Mouse (Mus musculus) c-Kit-positive CD71-positive TER-119-positive erythroid progenitor cells, embryonic 14.5 days (primary cell): Measurements from ENCODE around the gene Ngly1.
"Not testable (repeated sequence)": the region's sequence is repeated elsewhere in the genome, so short reads cannot be mapped to it uniquely, and the experiment has no call there.

ENCODE experiments used
- DNase-seq: peaks from one replicate; pipeline ENCODE4 v3.0.0-alpha.2; 2013; ENCODE audit warnings: low spot score

The Ngly1 gene

GRCm38 (mm10) chr14:16260541-16260940, 11.5 kb downstream of the Ngly1 start:
- DNase-seq = no peak

- DNase-seq = no peak
Observed at GRCm38 (mm10) chr14:16261869-16262268, 12.8 kb downstream of the Ngly1 start.

- DNase-seq = no peak
Observed at GRCm38 (mm10) chr14:16267028-16267427, 17.9 kb downstream of the Ngly1 start.

GRCm38 (mm10) chr14:16269776-16270175, 20.7 kb downstream of the Ngly1 start:
- DNase-seq = no peak

- no peak for DNase-seq
Observed at GRCm38 (mm10) chr14:16273677-16274076, 24.6 kb downstream of the Ngly1 start.

- no peak for DNase-seq
Observed at GRCm38 (mm10) chr14:16279196-16279595, 30.1 kb downstream of the Ngly1 start.

GRCm38 (mm10) chr14:16283966-16284365, 34.9 kb downstream of the Ngly1 start:
- no peak for DNase-seq

GRCm38 (mm10) chr14:16292371-16292770, 43.3 kb downstream of the Ngly1 start:
- DNase-seq = no peak

GRCm38 (mm10) chr14:16293015-16293414, 43.9 kb downstream of the Ngly1 start:
- DNase-seq = no peak

GRCm38 (mm10) chr14:16293921-16294320, 44.8 kb downstream of the Ngly1 start:
- DNase-seq = no peak

GRCm38 (mm10) chr14:16296816-16297468, 47.9 kb downstream of the Ngly1 start:
- no peak for DNase-seq

- DNase-seq = no peak
Observed at GRCm38 (mm10) chr14:16301735-16302134, 52.7 kb downstream of the Ngly1 start.

GRCm38 (mm10) chr14:16302688-16303087, 53.6 kb downstream of the Ngly1 start:
- no peak for DNase-seq

- no peak for DNase-seq
Observed at GRCm38 (mm10) chr14:16310791-16311190, 61.7 kb downstream of the Ngly1 start.

- no peak for DNase-seq
Observed at GRCm38 (mm10) chr14:16312599-16312998, 63.5 kb downstream of the Ngly1 start.

GRCm38 (mm10) chr14:16313073-16313472, 64.0 kb downstream of the Ngly1 start:
- not testable (repeated sequence) for DNase-seq

- no peak for DNase-seq
Observed at GRCm38 (mm10) chr14:16313936-16314521, 64.9 kb downstream of the Ngly1 start.

GRCm38 (mm10) chr14:16314842-16315241, 65.8 kb downstream of the Ngly1 start:
- no peak for DNase-seq

GRCm38 (mm10) chr14:16316715-16317114, 67.6 kb downstream of the Ngly1 start:
- DNase-seq = no peak

- DNase-seq = no peak
Observed at GRCm38 (mm10) chr14:16319818-16320217, 70.7 kb downstream of the Ngly1 start.

- no peak for DNase-seq
Observed at GRCm38 (mm10) chr14:16324394-16324793, 75.3 kb downstream of the Ngly1 start.

- DNase-seq = no peak
Observed at GRCm38 (mm10) chr14:16325208-16325607, 76.1 kb downstream of the Ngly1 start.

GRCm38 (mm10) chr14:16328531-16328930, 79.5 kb downstream of the Ngly1 start:
- DNase-seq = no peak

GRCm38 (mm10) chr14:16328959-16329480, 79.9 kb downstream of the Ngly1 start:
- DNase-seq = no peak
